Mouse (Mus musculus): Measurements from ENCODE around the gene Slc35f6. TPM values are rescaled to one million over a fixed set of nuclear protein-coding genes. Genes with fewer than 3 reads are reported as not detected.
A peak's percentile ranks its signal among the peaks of the same experiment; 100 is the strongest.

The Slc35f6 gene
- total RNA-seq, 2 experiments from 2014 or later, result 27.3 to 29.3 TPM

DNA sequence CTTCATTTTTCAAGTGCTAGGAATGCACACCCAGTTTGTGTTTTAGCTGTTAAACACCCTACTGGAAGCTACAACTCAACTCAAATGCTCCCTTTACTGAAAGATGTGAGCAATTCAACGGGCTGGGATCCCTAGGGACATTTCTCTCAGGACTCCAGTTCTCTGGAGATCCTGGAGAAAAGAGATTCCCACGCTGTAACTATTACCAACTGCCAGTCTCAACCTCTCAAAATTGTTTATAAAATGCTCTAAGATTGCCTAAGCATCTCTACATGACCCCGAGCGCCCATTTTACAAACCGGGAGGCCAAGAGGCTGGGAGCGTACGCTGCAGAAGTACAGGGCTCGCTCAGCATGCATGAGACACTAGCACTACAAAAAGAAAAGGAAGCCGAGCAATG lies 337 bp upstream of the Slc35f6 start:
- intact Hi-C loops (cut with DNase I), result no loop called here
- DNase-seq (ENCODE audit: extremely low spot score in 1 of 2, low spot score in 2 of 2), result no peak

DNA sequence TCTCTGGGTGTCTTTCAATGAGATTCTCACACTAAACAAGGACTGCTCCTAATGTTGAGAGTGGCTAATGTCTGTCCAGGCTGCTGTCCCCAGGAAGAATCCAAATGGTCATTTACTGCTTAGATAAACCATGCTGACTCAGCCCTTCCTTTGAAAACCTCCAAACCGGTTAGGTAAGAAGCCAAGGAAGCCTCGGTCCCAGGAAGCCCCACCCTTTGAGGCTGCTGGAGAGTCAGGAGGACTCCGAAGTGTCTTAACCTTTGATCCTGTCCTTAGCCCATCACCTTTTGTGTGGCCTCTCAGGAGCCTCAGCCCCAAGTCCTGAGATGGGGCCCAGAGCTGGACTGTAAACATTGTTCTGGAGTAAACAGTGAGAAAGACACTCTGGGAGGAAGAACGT lies 1.8 kb downstream of the Slc35f6 start:
- intact Hi-C loops (cut with DNase I), result no loop called here
- no peak for DNase-seq (ENCODE audit: extremely low spot score in 1 of 2, low spot score in 2 of 2)

DNA sequence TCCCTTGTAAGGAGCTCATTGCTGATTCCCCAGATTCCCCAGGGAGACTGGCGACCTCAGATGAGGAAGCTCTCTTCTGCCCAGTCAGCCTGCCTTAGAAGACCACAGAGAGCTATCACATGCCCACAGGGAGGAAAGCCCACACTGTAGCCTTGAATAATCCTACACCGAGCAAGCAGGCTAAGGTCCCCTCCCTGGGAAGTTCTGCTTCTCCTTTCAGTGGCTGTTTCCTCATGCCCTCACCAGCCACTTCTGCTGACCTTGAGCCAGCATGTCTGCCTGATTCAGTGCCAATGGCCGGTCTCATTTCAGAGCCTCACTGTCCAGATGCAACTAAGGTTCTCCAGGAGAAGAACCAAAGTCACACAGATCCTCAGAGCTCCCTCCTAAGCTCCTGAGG lies 3.0 kb downstream of the Slc35f6 start:
- no peak for DNase-seq (ENCODE audit: extremely low spot score in 1 of 2, low spot score in 2 of 2)
- intact Hi-C loops (cut with DNase I), result no loop called here

DNA sequence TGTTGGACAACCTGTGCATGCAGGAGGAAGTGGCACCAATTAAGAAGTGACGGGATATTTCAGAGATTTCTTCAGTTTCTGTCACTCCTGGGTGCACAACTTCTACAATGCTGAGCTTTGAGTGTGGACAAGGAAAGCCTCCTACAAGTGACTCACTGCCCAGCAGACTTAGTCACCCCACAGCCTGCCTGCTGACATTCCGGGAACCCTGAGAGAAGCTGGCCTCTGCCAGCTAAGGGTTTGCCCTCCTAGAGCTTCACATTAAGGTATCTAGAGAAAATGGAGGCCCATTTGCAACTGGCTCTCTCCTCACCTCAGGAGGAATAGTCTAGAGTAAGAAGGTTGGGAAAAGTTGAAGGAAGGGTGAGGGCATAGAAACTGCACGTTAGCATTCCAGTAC lies 3.8 kb downstream of the Slc35f6 start:
- intact Hi-C loops (cut with DNase I), result no loop called here
- DNase-seq (ENCODE audit: extremely low spot score in 1 of 2, low spot score in 2 of 2), result no peak

DNA sequence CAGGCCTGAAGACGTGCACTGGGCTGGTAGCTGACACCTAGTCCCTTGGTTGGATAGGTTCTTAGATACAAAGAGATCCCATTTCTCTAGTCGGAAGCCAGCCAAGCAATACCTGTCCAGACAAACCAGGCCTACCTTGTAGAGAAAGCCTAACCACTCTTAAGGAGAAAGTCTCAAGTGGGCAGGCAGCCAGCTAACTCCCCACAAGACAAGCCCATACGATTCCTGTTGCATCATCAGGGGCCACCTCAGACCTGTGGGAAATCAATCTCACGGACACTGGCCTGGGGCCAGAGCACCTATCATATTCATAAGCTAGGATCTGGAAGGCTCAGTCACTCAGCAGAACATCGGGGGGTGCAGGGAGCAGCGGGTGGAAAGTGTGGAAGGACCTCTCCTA lies 5.5 kb downstream of the Slc35f6 start:
- no peak for DNase-seq (ENCODE audit: extremely low spot score in 1 of 2, low spot score in 2 of 2)
- intact Hi-C loops (cut with DNase I), result no loop called here

DNA sequence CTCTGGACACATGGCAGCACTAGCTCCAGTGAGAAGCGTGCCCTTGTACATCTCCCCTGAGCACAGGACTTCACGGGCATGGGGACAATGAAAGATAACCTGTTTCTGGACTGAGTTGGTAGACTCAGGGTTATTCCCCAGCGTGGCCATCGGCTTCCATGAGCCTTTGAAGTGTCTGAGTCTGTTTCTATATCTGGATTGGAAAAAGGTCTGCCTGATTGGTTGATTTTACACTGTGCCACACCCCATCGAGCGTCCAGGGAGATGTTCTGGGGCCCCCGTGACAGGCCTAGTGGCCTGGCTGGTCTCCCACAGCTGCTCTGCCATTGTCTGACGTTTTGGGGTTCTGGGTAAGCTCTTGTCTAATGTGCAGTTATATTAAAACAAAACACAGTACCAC lies 7.3 kb downstream of the Slc35f6 start:
- intact Hi-C loops (cut with DNase I), result no loop called here
- no peak for DNase-seq (ENCODE audit: extremely low spot score in 1 of 2, low spot score in 2 of 2)

DNA sequence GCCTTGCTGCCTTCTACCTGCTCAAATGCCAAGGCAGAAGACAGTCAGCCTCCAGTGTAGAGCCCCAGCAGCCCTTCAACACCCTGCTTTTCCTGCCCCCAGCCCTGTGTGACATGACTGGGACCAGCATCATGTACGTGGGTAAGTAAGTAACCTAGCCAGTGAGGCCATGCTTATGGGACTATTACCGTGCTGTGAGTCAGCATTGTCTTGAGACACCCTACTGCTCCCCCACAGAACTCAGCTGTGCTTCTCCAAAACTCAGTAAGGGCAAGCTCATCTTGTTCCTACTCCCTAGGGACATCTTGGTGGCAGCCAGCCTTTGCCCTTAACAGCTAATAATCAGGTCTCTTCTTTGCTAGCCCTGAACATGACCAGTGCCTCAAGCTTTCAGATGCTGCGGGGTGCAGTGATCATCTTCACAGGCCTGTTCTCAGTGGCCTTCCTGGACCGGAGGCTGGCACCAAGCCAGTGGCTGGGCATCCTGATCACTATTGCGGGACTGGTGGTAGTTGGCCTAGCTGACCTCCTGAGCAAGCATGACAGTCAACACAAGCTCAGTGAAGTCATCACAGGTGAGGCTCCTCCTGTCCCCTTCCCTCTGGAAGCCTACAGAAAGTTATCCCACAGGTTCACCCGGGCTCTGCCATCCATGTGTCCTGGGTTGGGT lies 7.9 kb downstream of the Slc35f6 start:
- no peak for DNase-seq (ENCODE audit: extremely low spot score in 1 of 2, low spot score in 2 of 2)
- intact Hi-C loops (cut with DNase I), result no loop called here

DNA sequence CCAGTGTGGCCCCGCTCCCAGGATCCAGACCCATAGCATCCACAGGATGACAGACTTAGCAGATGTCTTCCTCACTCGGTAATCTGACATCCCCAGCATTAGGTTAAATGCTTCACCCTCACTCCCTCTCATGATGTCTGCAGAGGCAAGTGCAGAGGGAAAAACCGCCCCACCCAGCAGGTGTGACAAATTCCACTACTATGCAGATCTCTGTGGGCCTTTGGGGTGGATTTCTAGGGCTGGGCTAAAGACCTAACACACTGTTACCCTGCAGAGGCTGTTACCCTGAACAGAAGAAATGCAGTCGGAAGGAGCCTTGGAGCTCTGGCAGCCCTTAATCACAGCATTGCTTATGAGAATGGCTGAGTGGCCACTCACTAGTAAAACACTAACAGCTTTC lies 11.3 kb downstream of the Slc35f6 start:
- intact Hi-C loops (cut with DNase I), result no loop called here
- DNase-seq (ENCODE audit: extremely low spot score in 1 of 2, low spot score in 2 of 2), result no peak

DNA sequence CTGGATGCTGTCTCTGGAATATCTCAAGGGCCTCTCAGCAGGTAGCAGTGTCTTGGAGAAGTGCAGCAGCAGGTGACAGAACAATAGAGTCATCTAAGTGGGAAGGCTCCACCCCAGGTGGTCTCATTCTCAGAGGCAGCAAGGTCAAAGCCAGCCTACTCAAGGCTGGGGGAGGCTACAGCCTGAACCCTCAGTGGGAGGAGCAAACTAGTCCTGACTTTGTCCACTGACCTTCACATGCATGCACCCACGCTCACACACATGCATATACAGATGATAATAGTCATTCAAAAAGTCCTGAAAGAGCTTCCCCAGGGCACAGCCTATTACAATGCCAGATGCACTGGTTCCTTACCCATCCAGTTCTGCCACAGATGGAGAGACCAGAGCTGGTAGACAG lies 12.5 kb downstream of the Slc35f6 start:
- DNase-seq (ENCODE audit: extremely low spot score in 1 of 2, low spot score in 2 of 2), result no peak
- intact Hi-C loops (cut with DNase I), result no loop called here

DNA sequence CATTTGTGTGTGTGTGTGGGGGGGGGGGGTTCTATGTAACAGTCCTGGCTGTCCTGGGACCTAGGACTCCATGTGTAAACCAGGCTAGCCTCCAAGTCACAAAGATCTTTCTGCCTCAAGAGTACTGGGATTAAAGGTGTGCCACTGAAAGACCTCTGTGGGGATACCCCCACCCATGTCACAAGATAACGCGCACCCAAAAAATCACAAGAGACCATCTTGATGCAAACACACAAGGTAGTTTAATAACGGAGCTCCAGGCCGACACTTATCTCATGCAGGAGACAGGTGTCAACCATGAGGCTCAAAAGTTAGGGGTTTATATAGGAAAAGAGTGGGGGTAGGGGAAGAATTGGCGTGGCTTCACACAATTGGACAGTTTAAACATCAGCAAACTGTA lies 13.1 kb downstream of the Slc35f6 start:
- intact Hi-C loops (cut with DNase I), result no loop called here
- no peak for DNase-seq (ENCODE audit: extremely low spot score in 1 of 2, low spot score in 2 of 2)

DNA sequence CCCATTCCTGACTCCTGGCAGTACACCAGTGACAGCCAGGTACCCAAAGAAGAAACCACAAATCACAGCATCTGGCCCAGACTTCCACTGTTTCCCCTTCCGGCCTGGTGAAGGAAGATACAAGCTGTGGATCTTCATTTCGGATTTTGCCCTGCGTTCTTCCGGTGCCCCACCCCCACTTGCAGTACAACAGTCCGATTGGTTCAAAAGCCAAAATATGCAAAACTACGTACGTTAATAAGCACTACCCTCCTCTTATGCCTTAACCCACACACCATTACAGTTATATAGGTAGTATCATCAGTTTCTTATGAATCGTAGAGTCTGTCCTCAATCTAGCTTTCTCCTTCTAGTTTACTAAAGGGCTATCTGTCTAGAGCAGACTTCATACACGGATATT lies 17.6 kb downstream of the Slc35f6 start:
- no peak for DNase-seq (ENCODE audit: extremely low spot score in 1 of 2, low spot score in 2 of 2)
- intact Hi-C loops (cut with DNase I), result no loop called here

DNA sequence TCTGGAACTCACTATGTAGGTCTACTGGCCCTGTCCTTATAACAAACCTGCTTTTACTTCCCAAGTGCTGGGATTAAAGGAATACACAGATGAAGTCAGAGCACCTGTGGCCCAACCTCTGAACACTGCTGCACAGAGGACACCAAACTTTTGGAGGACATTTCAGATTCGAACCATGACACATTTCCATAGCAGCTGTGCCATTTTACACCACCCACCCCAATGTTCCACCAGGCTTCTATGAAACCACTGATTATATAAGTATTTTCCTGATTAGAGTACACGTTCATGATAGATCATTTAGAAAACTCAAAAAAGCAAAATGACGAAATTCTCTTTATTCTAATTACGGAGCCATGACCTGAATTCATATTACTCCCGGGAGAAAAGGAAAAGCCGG lies 18.2 kb downstream of the Slc35f6 start:
- DNase-seq (ENCODE audit: extremely low spot score in 1 of 2, low spot score in 2 of 2), result no peak
- intact Hi-C loops (cut with DNase I), result no loop called here

DNA sequence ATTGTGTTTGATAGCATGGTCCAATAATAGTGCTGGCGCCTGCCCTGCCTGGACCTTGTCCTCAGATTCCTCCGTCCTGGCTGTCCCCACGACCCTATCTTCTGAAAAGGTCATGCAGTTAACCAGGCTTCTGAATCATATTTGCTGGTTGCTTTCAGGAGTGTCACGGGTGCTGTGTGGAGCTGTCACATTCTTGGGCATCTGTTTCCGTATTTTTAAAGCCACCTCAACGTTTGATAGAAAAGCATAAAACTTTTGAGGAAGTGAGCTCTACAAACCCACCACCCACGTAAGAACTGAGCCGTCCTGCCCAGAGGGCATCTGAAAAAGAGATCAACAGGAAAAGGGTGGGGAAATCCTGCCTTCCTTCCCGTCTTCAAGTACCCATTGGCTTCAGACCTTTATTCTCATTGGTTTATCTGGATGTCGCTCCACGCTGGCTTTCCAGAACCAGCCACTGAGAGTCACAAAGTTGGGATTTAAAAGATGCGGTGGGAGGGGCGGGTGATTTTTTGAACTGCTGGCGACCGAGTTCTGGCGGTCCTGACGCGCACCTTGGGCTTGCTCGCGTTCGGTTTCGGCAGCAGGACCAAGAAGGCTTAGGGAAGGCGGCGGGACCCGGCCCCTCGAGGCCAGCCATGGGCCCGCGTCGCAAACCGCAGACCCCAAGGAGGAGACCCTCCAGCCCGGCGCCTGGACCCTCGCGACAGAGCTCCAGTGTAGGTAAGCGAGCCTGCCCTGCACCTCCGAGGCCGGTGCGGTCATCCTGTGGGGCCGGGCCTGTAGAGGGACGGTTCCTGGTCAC lies 18.9 kb downstream of the Slc35f6 start, which contains the start of gene Cenpa:
Cenpa (plus strand) TSS at position 387 of the 805 bp plus-strand sequence.
- DNase-seq (ENCODE audit: extremely low spot score in 1 of 2, low spot score in 2 of 2), result peak; percentile 91 to 96
- intact Hi-C loops (cut with DNase I), result no loop called here

DNA sequence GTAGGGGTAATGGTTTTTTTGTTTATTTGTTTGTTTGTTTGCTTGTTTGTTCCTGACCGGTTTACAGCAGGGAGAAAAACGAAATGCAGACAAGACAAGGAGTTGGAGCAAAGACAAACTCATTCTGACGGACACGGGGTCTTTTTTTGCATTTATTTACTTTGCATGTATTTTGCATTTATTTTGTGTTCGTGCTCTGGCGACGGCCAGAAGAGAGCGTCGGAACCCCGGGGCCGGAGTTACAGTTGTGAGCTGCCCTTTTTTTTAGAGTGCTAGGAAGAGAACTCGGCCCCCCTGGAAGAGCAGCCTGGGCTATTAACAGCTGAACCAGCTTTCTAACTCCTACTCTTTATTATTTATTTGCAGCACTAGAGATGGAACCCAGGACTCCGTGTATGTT lies 19.5 kb downstream of the Slc35f6 start:
- intact Hi-C loops (cut with DNase I), result no loop called here

DNA sequence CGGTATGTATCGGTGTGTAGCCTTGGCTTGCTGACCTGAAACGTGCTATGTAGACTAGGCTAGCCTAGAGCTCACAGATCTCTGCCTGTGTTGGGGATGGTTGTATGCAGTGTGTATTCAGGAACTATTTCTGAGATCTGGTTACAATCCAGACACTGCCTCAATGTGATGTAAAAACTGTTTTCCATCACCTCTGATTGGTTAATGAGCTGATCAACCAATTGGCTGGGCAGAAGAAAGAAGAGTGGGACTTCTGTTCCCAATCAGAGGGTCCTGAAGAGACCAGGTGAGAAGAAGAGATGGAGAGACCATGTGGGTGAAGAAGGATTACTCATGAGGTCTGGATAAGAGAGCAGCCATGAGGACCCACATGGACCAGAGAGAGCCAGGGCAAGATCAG lies 20.0 kb downstream of the Slc35f6 start:
- no peak for DNase-seq (ENCODE audit: extremely low spot score in 1 of 2, low spot score in 2 of 2)
- intact Hi-C loops (cut with DNase I), result no loop called here

More for the DNA sequence above, 19.5 kb downstream of the Slc35f6 start:
- no peak for DNase-seq (ENCODE audit: extremely low spot score in 1 of 2, low spot score in 2 of 2)

DNA sequence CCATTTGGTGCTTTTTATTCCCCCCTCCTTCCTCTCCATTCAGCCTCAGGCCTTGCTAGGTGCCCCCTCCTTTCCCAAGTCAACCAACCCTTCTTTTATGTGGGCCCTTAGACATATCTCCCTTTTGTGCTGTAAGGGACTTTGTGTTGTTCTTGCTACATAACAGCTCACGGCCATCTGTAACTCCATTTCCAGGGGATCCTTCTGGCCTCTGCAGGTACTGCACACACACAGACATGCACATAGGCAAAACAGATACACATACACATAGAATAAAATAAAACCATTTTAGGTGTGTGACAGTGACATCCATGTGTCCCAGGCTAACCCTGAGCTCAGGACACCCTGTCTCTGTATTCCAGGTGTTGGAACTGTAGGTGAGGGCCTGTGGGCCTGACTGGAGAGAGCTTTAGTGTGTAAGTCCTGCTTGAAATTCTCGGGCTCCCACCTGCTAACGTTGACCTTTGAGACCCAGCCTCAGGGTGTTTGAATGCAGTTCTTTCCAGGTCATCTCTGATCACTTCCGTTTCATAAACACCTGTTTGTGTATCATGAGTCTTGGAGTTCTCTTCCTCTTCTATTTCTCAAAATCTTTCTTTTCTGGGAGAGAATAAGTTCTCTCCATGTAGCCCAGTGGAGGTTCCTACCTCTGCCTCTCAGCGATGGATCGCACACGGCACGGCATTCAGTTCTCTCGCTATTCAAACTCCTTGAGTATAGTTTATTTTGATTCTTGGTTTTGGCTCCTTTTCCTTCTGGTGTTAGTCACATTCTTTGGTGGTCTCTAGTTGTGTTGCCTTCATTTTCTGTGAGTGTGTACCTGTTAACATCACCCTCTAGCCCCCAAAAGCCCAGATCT lies 21.1 kb downstream of the Slc35f6 start:
- intact Hi-C loops (cut with DNase I), result no loop called here
- no peak for DNase-seq (ENCODE audit: extremely low spot score in 1 of 2, low spot score in 2 of 2)

DNA sequence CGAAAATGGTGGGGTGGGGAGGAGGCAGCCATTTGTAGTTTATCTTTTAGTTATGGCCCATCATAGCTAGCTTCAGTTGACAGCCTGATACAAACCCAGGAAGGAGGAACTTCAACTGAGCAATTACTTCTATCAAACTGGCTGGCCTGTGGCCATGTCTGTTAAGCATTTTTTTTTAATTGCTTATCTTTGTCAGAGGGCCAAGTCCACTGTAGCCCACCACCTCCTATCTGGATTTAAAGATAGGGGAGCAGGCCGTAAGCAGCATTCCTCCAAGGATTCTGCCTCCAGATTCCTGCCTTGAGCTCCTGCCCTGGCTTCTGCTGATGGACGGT lies 21.7 kb downstream of the Slc35f6 start:
- intact Hi-C loops (cut with DNase I), result no loop called here
- no peak for DNase-seq (ENCODE audit: extremely low spot score in 1 of 2, low spot score in 2 of 2)

DNA sequence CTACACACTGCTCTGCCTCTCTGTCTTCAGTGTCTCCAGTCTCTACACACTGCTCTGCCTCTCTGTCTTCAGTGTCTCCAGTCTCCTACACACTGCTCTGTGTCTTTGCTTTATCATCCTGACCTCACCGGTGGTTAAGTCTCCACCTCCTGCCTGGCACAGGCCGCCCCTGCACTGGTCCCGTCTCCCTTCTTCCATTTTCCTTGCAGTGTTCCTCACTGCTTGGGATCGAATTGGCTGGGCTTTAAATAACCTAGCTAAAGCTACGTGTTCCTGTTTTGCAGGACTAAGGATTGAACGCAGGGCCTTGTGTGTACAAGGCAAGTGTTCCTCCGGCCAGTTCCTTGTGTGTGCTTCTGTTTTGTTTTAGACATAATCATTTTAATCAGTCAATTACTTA lies 22.4 kb downstream of the Slc35f6 start:
- DNase-seq (ENCODE audit: extremely low spot score in 1 of 2, low spot score in 2 of 2), result no peak
- intact Hi-C loops (cut with DNase I), result no loop called here

DNA sequence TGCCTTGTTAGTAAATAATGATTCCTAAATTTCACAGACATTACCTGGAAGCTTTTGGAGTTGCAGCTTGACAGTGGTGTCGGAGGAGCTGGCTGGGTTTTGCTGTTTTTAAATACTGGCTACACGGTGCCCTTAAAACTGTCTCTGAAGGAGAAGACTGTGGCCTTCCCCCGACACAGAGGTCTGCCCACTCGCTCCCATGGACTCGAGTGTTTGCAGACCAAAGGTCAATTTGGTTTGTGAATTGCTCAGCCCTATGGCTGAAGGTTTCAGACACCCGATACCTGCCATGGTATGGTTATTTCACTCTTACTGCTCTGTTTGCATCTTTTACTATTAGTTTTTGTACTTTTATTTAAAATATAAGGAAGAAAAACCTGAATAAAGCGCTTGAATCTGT lies 26.3 kb downstream of the Slc35f6 start:
- DNase-seq (ENCODE audit: extremely low spot score in 1 of 2, low spot score in 2 of 2), result no peak
- intact Hi-C loops (cut with DNase I), result no loop called here

DNA sequence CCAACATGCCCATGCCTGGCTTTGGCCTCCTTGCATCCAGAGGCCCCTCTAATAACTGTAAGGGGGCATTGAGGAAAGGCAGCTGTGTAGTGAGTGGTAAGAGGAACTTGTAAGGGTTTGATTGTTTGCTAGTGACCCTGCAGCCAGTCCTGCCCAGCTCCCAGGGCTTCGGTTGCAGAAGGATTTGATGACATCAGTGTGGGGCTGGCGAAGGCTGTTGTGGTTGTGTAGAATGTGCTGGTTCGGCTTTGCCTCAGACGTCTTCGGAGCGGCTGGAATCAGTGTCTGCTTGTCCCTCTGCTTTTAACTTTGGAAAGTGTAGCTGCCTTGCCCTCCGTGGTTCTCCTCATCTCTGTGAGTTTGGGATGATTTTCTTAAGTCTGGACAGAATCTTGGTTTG lies 29.1 kb downstream of the Slc35f6 start:
- no peak for DNase-seq (ENCODE audit: extremely low spot score in 1 of 2, low spot score in 2 of 2)
- intact Hi-C loops (cut with DNase I), result no loop called here
